Mouse (Mus musculus): ENCODE data around the gene Sparc. TPM values are rescaled to one million over a fixed set of nuclear protein-coding genes. Genes with fewer than 3 reads are reported as not detected.

Sparc gene
- total and polyA plus RNA-seq, 2 experiments: 28.0 to 110 TPM

DNA sequence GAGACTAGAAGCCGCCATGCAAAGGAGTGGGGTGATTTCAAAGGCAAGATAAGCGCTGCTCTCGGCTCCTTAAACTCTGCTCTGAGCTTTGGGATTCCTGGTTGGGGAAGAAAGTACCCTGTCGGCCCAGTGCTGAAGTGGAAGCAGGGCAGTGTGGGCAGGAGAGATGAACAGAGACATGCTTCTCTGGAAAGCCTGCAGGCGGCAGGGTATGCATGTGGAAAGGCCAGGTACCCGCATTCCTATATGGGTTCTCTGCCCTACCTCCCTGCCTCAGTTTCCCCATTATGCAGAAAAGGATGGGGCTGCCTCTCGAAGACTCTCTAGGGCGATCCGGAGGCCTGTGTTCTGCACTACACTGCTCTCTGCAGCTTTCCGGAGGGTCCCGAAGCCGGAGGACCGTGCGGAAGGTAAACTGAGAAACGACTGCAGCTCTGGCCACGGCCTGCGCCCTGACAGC, 37.6 kb upstream of the Sparc start:
- DNase-seq (ENCODE audit: extremely low read depth, low read depth, low spot score): peak; percentile 47
- TF ChIP-seq POLR2A (IDR thresholded peaks at IDR 0.05; ENCODE audit: extremely low read depth, insufficient read depth, low read length) (no peak), CTCF (IDR thresholded peaks at IDR 0.05; ENCODE audit: low read depth, low read length) (peak; percentile 65)

DNA sequence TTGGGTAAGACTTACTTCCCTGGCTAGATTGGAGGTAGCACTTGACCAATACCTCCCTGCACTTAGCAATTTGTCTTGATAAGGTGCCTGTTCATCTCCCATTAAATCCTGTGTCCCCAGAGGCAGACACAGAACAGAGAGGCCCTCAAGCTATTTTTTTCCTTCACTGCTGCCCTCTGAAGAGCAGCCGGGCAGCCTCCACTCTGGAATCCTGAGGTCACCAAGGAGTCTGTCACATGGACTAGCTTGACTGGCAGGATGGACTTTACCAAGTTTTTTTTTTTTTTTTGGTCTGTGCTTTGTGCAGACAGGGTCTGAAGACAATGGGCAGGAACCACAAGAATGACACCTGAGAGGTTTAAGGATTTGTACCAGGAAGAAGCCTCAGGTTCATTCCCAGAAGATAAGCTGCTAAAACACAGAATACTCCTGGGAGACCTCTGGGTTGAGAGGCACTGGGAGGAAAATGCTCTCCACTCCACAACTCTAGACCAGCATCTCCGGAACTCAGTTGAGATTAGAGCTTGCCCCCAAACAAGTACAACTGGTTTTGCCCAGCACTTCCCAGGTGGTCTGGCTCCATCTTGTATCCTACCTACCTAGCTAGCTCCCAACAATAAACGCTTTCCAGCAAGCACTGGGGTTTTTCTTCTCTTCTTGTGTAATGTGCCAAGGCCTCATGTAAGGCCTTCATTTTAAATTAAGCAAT, 37.0 kb upstream of the Sparc start:
- peak overlapping the region; percentile 85 for H3K9ac ChIP-seq (ENCODE audit: low read depth, low read length)
- H3K27me3 ChIP-seq (ENCODE audit: control insufficient read depth, insufficient read depth, low read length): no peaks in the 10 kb centered on the region
- peak; percentile 58 for DNase-seq (ENCODE audit: extremely low read depth, low read depth, low spot score)
- H3K36me3 ChIP-seq (ENCODE audit: control insufficient read depth, insufficient read depth, low read length): no peaks in the 10 kb centered on the region
- WGBS: 7% methylated on average over 3 of the region's 3 CpGs
- TF ChIP-seq CTCF (IDR thresholded peaks at IDR 0.05; ENCODE audit: low read depth, low read length) (no peak), POLR2A (IDR thresholded peaks at IDR 0.05; ENCODE audit: extremely low read depth, insufficient read depth, low read length) (no peak)
- H3K27ac ChIP-seq (replicated peaks; ENCODE audit: insufficient read depth, low read depth, low read length): peak overlapping the region; percentile 48
- peaks cover 22% of the 10 kb centered on the region; the same call in 1 of the 2 replicates for H3K79me2 ChIP-seq (ENCODE audit: control insufficient read depth, insufficient read depth, low read length)
- H3K4me3 ChIP-seq (ENCODE audit: insufficient read depth, low read depth, low read length): peak overlapping the region; percentile 81
- peaks cover 30% of the 10 kb centered on the region for H3K4me1 ChIP-seq (ENCODE audit: control insufficient read depth, insufficient read depth, low read length)

More for the DNA sequence above, 37.6 kb upstream of the Sparc start:
- Histone ChIP-seq H3K79me2 (ENCODE audit: control insufficient read depth, insufficient read depth, low read length) (peaks cover 19% of the 10 kb centered on the region; the same call in 1 of the 2 replicates), H3K4me1 (ENCODE audit: control insufficient read depth, insufficient read depth, low read length) (peaks cover 25% of the 10 kb centered on the region), H3K27me3 (ENCODE audit: control insufficient read depth, insufficient read depth, low read length) (no peaks in the 10 kb centered on the region), H3K27ac (replicated peaks; ENCODE audit: insufficient read depth, low read depth, low read length) (peak overlapping the region; percentile 48), H3K4me3 (ENCODE audit: insufficient read depth, low read depth, low read length) (peak overlapping the region; percentile 81), H3K9ac (ENCODE audit: low read depth, low read length) (peak overlapping the region; percentile 85), H3K36me3 (ENCODE audit: control insufficient read depth, insufficient read depth, low read length) (no peaks in the 10 kb centered on the region)
- under 1% methylated on average over 17 of the region's 17 CpGs for WGBS

DNA sequence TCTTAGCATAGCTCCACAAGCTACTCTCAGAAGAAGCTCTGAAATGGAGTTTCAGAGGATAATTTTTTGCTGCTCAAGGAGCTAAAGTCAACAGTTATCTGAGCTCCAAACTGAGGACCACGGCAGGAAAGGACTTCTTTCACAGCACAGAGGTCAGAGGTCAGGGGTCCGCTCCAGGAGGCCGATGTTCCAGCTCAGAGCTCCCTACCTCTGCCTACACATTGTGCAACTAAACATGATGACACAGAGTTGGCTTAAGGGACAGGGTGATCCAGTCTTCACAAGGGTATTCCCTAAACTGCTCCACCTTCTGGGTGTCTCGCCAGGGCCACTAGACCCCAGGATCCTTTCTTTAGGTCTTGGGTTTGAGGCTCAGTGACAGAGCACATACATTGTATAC, 35.5 kb upstream of the Sparc start:
- peaks cover 5% of the 10 kb centered on the region; the same call in 1 of the 2 replicates for H3K36me3 ChIP-seq (ENCODE audit: control insufficient read depth, insufficient read depth, low read length)
- 11% methylated on average over 4 of the region's 4 CpGs for WGBS

DNA sequence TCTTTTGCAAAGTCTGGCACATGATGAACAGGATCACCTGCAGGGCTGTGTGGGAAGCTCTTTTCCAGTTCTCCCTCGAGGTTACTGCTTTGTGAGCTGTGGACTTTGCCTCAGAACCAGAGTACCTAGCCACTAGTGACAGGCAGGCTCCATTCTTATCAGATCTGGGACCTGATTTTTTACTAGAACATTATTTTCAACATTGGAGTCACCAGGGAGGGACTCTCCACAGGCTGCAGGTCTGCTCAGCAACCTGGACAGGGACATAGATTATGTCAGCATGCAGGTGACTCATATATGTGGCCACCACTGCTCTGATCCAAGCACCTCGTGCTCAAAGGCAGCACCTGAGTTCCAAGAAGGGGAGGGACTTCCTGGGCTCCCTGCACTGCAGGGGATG, 32.2 kb upstream of the Sparc start:
- peak overlapping the region; percentile 24; the same call in 1 of the 2 replicates for H3K27ac ChIP-seq (replicated peaks; ENCODE audit: insufficient read depth, low read depth, low read length)
- H3K4me3 ChIP-seq (ENCODE audit: insufficient read depth, low read depth, low read length): no peak overlapping the region
- peak; percentile 82 for DNase-seq (ENCODE audit: extremely low read depth, low read depth, low spot score)
- H3K4me1 ChIP-seq (ENCODE audit: control insufficient read depth, insufficient read depth, low read length): peaks cover 22% of the 10 kb centered on the region
- peaks cover 8% of the 10 kb centered on the region for H3K36me3 ChIP-seq (ENCODE audit: control insufficient read depth, insufficient read depth, low read length)
- no peaks in the 10 kb centered on the region for H3K27me3 ChIP-seq (ENCODE audit: control insufficient read depth, insufficient read depth, low read length)
- H3K9ac ChIP-seq (ENCODE audit: low read depth, low read length): no peak overlapping the region
- TF ChIP-seq CTCF (IDR thresholded peaks at IDR 0.05; ENCODE audit: low read depth, low read length): no peak
- TF ChIP-seq POLR2A (IDR thresholded peaks at IDR 0.05; ENCODE audit: extremely low read depth, insufficient read depth, low read length): no peak
- WGBS: 19% methylated on average over 2 of the region's 2 CpGs
- H3K79me2 ChIP-seq (ENCODE audit: control insufficient read depth, insufficient read depth, low read length): peaks cover 17% of the 10 kb centered on the region; the same call in 1 of the 2 replicates

More for the DNA sequence above, 35.5 kb upstream of the Sparc start:
- peak; percentile 84 for DNase-seq (ENCODE audit: extremely low read depth, low read depth, low spot score)
- no peaks in the 10 kb centered on the region for H3K27me3 ChIP-seq (ENCODE audit: control insufficient read depth, insufficient read depth, low read length)
- peak overlapping the region; percentile 62 for H3K27ac ChIP-seq (replicated peaks; ENCODE audit: insufficient read depth, low read depth, low read length)
- H3K79me2 ChIP-seq (ENCODE audit: control insufficient read depth, insufficient read depth, low read length): peaks cover 25% of the 10 kb centered on the region; the same call in 1 of the 2 replicates
- no peak overlapping the region for H3K9ac ChIP-seq (ENCODE audit: low read depth, low read length)
- H3K4me1 ChIP-seq (ENCODE audit: control insufficient read depth, insufficient read depth, low read length): peaks cover 28% of the 10 kb centered on the region
- no peak for TF ChIP-seq POLR2A (IDR thresholded peaks at IDR 0.05; ENCODE audit: extremely low read depth, insufficient read depth, low read length)
- TF ChIP-seq CTCF (IDR thresholded peaks at IDR 0.05; ENCODE audit: low read depth, low read length): no peak
- H3K4me3 ChIP-seq (ENCODE audit: insufficient read depth, low read depth, low read length): no peak overlapping the region

DNA sequence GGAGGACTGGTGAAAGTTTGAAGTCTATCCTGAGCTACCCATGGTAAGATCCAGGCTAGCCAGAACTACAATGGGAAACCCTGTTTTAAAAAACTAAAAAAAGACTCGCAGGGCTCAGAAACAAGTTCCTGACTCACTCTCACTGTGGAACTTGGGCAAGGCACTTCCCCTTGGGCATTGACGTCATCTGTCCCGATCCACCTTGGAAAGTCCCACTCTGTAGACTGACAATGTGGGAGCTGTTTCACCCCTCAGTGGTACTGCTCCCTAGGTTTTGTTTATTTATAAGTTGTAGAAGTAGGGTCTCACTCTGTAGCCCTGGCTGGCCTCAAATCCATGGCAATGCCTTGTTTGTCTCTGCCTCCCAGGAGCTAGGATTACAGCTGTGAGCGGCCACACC, 30.7 kb upstream of the Sparc start:
- Histone ChIP-seq H3K4me1 (ENCODE audit: control insufficient read depth, insufficient read depth, low read length) (peaks cover 17% of the 10 kb centered on the region), H3K27me3 (ENCODE audit: control insufficient read depth, insufficient read depth, low read length) (no peaks in the 10 kb centered on the region), H3K79me2 (ENCODE audit: control insufficient read depth, insufficient read depth, low read length) (peaks cover 17% of the 10 kb centered on the region; the same call in 1 of the 2 replicates), H3K9ac (ENCODE audit: low read depth, low read length) (no peak overlapping the region), H3K27ac (replicated peaks; ENCODE audit: insufficient read depth, low read depth, low read length) (no peak overlapping the region; the same call in 1 of the 2 replicates), H3K4me3 (ENCODE audit: insufficient read depth, low read depth, low read length) (no peak overlapping the region), H3K36me3 (ENCODE audit: control insufficient read depth, insufficient read depth, low read length) (peaks cover 9% of the 10 kb centered on the region)
- no peak for DNase-seq (ENCODE audit: extremely low read depth, low read depth, low spot score)
- 84% methylated on average over 4 of the region's 4 CpGs for WGBS
- TF ChIP-seq POLR2A (IDR thresholded peaks at IDR 0.05; ENCODE audit: extremely low read depth, insufficient read depth, low read length): no peak
- no peak for TF ChIP-seq CTCF (IDR thresholded peaks at IDR 0.05; ENCODE audit: low read depth, low read length)

DNA sequence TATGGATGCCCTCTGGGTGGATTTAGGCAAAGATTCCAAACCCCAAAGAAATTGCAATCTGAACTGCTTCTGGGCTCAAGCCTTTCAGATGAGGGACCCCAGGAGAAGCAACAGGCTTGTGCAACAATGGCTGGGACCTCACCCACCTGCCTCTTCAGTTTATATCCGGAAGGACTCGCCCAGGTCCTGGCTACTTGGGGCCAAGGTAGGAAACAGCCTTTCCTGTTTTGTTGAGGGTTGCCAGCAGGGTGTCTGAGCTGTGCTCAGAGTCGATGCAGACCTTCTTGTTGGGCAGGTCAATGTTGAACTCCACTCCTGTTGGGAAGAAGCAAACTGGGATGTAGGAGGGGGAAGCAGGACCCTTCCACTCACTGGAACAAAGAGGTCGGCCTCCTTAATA, 27.3 kb upstream of the Sparc start:
- DNase-seq (ENCODE audit: extremely low read depth, low read depth, low spot score): no peak
- H3K27me3 ChIP-seq (ENCODE audit: control insufficient read depth, insufficient read depth, low read length): no peaks in the 10 kb centered on the region
- no peak overlapping the region for H3K9ac ChIP-seq (ENCODE audit: low read depth, low read length)
- H3K4me3 ChIP-seq (ENCODE audit: insufficient read depth, low read depth, low read length): no peak overlapping the region
- H3K36me3 ChIP-seq (ENCODE audit: control insufficient read depth, insufficient read depth, low read length): peaks cover 19% of the 10 kb centered on the region
- TF ChIP-seq CTCF (IDR thresholded peaks at IDR 0.05; ENCODE audit: low read depth, low read length): no peak
- TF ChIP-seq POLR2A (IDR thresholded peaks at IDR 0.05; ENCODE audit: extremely low read depth, insufficient read depth, low read length): no peak
- H3K4me1 ChIP-seq (ENCODE audit: control insufficient read depth, insufficient read depth, low read length): peaks cover 6% of the 10 kb centered on the region
- H3K79me2 ChIP-seq (ENCODE audit: control insufficient read depth, insufficient read depth, low read length): 0 out of 2 replicates have a peak, but pooled peaks cover 3% of the 10 kb centered on the region
- H3K27ac ChIP-seq (replicated peaks; ENCODE audit: insufficient read depth, low read depth, low read length): no peak overlapping the region
- 79% methylated on average over 4 of the region's 4 CpGs for WGBS
